Mouse (Mus musculus) kidney, postnatal 14 days (tissue): ENCODE data around the gene Prkca.

Source experiments
- DNase-seq: peaks from one replicate; pipeline ENCODE4 v3.0.0; 2022; ENCODE audit warnings: mixed read lengths

Prkca gene

DNA sequence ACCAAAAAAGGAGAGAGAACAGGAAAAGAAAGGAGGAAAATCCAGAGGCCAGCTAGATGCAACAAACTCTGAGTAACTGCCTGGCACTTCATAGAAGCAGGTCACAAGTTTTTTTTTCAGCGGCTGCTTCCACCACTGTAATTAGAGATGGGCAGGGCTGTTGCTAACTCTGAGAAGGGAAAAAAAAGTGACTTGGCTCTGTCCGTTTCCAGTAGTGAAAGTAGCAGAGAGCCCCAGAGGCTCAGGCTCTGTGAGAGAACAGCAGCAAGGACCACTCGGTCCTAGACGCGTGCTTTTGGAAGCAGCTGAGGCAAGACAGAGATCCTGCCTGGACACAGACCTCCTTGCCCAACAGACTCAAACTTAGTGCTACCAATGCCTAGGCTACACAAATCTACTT, 7.3 kb downstream of the Prkca start:
- peak; percentile 14 for DNase-seq

- DNase-seq: no peak
These were observed 8.2 kb downstream of the Prkca start for GRCm38 (mm10) chr11:108335536-108335935.

DNA sequence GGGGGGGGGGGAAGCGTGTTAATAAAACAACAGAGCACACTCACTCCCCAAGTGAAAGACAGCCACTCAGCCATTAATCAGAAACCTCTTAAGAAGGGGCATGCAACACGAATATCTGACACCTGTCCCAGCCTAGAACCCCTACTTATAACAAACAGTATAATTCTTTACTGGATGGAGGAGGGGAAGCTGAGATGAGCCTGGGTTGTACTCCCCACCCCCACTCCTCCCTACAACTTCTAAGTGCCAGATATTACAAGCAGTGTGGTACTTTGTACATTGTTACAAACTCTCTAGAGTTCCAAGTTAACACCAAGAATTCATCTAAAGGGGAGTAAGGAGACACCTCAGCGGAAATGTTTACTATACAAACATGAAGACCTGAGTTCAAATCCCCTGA, 9.1 kb downstream of the Prkca start:
- no peak for DNase-seq

DNA sequence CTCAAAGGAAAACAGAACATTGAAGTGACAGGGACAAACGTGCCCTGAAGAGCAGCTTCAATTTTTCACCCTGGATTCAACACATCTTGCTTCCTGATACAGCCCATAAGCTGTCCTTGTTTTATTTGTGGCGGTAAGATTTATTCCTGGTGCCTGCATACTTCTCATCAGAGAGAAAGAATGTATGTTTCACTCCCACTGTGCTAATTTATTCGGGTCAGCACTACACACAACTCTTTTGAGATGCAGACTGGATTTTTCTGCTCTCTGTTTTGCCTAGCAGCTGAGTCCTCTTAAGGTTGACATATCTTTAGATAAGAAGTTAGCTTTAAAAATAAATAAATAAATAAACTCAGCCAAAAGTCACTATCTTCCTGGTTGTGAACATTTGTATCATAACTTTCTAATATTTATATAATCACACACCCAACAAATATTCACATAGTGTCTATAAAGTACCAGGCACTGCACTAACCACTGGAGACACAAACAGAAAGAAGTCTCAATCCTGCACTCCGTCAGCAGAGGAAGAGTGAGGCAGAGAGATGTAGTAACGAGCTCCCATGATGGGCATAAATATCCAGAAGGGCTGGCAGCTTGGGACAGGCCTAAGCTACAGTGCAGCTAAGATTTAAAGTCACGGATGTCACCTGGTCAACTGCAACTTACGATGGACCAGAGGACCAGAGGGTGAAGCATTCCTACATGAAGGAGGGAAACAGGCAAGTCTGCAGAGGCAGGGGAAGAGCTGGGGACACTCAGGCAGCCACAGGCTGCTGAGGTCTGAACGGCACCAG, 9.9 kb downstream of the Prkca start:
- no peak for DNase-seq

GRCm38 (mm10) chr11:108333006-108333405, 10.7 kb downstream of the Prkca start:
- no peak for DNase-seq

- no peak for DNase-seq
These were observed 12.9 kb downstream of the Prkca start for GRCm38 (mm10) chr11:108330818-108331217.

- DNase-seq: no peak
These were observed 17.8 kb downstream of the Prkca start for GRCm38 (mm10) chr11:108325943-108326342.

GRCm38 (mm10) chr11:108322156-108322555, 21.6 kb downstream of the Prkca start:
- no peak for DNase-seq

DNA sequence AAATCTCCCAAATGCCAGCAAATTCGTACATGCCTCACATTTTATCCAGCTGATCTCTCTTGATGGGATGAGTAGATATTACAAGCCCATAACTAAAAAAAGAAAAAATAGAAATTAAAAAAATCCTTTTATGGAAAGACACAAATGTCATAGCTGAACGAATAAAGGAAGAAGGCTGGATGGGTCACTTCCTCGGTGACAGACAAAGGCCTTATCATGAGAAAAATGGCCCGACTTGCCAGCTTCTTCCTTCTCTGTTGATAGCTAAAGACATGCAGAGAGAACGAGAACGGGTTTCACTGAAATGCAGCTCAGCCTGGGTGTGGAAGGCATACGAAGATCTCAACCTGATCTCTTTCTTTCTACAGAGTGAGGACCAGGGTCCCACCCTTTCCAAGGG, 23.2 kb downstream of the Prkca start:
- no peak for DNase-seq

DNA sequence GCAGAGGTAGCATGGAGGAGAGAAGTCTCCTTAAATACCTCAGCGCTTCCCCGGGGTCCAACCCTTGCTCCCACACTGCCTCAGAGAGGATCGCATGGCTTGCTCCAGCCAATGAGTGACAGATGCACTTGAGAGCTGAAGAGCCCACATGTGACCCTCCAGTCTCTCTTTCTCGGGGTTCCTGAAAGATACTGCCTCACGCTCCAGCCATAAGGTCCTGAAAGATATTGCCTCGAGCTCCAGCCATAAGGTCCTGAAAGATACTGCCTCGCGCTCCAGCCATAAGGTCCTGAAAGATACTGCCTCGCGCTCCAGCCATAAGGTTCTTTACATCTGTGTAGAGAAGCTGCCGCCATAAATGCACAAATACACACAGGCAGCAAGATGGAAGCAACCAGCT, 24.6 kb downstream of the Prkca start:
- no peak for DNase-seq

- DNase-seq: no peak
These were observed 25.9 kb downstream of the Prkca start for GRCm38 (mm10) chr11:108317878-108318277.

DNA sequence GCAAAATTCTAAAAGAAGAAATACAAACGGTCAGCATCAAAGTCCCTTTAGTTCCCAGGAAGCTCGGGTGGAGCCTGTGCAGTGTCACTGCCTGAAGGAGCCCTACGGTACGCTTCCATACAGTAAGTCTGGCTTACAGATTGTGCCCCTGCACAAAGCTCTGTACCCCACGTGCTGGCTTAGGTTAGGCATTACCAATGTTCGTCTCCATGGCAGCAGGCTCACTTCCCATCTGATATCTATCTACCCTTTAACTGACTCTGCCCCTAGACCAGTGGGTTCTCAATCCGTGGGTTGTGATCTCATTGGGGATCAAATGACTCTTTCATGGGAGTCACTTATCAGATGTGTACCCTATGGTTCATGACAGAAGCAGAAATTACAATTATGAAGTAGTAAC, 28.0 kb downstream of the Prkca start:
- DNase-seq: no peak

- no peak for DNase-seq
These were observed 31.2 kb downstream of the Prkca start for GRCm38 (mm10) chr11:108312516-108312915.

DNA sequence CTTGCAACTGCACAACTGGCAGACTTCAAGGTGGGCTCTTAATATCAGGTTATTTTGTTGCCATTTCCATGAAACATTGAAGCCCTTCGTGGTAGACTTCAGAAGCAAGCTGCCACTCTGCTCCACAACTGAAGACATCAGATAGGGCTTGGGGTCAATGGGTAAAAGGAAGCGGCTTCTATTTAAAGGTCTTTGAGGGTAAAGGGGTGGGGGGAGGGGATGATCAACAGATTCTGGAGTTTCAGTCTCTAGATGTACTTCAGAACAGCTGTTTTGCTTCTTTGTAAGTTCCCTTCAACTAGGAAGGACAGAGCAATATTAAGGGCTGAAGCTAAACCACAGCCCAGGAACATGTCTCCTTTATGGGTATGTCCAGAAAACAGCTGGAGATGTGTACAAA, 31.8 kb downstream of the Prkca start:
- DNase-seq: no peak

GRCm38 (mm10) chr11:108309791-108310190, 33.9 kb downstream of the Prkca start:
- no peak for DNase-seq

GRCm38 (mm10) chr11:108308253-108308652, 35.5 kb downstream of the Prkca start:
- no peak for DNase-seq

- DNase-seq: no peak
These were observed 36.5 kb downstream of the Prkca start for GRCm38 (mm10) chr11:108307258-108307657.

GRCm38 (mm10) chr11:108303787-108304186, 39.9 kb downstream of the Prkca start:
- no peak for DNase-seq

DNA sequence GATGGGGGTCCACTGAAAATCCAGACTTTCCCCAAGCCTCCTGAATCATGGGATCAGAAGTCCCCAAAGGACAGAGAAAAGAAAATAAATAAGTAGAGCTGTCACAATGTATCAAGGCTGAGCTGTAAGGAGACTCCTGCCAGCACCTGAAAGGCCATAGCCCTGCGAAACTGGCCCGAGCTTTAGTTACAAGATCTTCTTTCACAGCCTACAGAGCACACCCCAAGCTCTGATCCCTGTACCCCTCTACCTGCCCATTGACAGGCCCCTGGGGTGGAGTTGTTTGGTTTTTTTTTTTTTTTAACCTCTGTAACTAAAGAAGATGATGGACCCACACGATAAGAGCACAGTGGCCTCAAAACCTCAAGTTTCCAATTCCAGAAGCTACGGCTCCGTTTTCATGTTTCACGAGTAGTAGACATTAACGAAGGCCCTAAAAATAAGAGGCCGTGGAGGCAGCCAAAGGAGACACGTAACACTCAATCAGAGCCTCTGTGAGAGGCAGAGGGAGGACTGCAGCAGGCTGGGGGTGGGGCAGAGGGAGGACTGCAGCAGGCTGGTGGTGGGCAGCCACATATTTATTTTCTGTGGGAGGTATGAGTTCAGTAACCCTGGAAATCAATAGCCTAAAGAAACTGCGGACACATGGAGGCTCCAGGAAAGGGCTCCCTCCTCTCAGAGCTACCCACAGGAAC, 41.8 kb downstream of the Prkca start:
- no peak for DNase-seq

- DNase-seq: no peak
These were observed 42.7 kb downstream of the Prkca start for GRCm38 (mm10) chr11:108301036-108301435.

DNA sequence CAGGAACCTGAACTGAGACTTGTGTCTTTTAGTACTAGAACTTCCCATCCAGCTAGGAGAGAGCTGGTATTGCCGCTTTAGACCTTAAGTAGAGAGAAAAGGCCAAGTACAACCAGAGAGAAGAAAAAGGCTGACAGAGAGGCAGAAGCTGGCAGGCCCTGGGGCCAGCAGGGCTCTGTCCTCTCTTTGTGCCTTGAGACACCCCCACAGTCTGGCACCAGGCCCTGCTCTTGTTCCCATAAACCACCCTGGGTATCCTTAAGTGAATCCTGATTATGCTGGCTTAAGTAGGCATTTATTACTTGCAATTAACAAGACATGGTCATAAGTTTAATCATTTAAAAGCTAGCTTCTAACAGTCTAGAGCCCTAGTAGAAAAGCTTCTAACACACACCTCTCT, 43.3 kb downstream of the Prkca start:
- no peak for DNase-seq

GRCm38 (mm10) chr11:108299913-108300312, 43.8 kb downstream of the Prkca start:
- no peak for DNase-seq

- DNase-seq: no peak
These were observed 45.8 kb downstream of the Prkca start for GRCm38 (mm10) chr11:108297956-108298355.

GRCm38 (mm10) chr11:108295373-108295772, 48.4 kb downstream of the Prkca start:
- no peak for DNase-seq
